Mouse (Mus musculus) left cerebral cortex, postnatal 10 days (tissue): ENCODE data around the gene Cdh7. TPM values are rescaled to one million over a fixed set of nuclear protein-coding genes. Genes with fewer than 3 reads are reported as not detected.
A peak's percentile ranks its signal among the peaks of the same experiment; 100 is the strongest.

Experiments
- DNase-seq, 2 experiments: peaks; one replicate each; pipeline ENCODE4 v3.0.0; 2021 to 2022; ENCODE audit warnings: low spot score in 2 of 2, mixed read lengths in 1 of 2; ENCODE audit errors: extremely low spot score in 1 of 2
- intact Hi-C: fragments of 180-260 bp; cut with DNase I; formaldehyde crosslinking; loops from one replicate; pipeline ENCODE4 v1.15.1; 2025
- total RNA-seq, 2 experiments: library from RNA; stranded (reverse); gene quantifications; 2 replicates each; pipeline ENCODE4 v1.2.3; 2021

The Cdh7 gene
- 10 to 100 TPM; 17.3 to 20.1 TPM for total RNA-seq

DNA sequence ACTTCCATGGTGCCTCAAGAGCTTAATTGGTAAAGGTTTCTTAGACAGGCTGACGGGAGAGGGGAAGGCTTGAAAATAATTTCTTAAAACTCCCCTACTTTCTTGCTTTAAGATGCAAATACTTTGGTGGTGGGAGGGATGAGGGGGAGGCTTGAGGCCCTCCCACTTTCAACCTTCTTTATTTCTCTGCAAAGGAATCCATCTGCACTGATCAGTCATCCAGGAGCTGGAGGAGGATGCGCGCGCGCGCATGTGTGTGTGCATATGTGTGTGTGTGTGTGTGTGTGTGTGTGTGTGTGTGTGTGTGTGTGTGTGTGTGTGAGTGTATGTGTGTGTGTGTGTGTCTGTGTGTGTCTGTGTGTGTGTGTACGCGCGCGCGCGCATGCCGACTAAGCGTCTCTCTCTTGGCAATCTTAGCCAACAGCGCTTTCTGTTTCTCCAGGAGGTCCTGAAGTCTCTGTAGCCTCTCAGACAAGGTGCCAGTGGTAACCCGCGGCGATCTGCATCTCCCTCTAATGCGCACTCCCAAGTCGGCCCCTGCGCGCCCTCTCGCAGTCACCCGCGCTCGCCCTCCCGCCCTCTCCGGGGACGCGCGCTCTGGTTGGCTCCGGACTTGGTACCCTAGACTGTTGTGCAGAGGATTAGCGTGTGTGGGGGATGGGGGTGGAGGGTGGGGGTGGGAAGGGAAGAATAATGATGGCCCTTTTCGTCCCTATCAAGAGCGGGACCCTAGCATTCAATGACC, at the start of gene Cdh7:
Gene Cdh7 (plus strand): TSS at position 368 of the 745 bp plus-strand sequence.
- intact Hi-C loops: no loop called here

DNA sequence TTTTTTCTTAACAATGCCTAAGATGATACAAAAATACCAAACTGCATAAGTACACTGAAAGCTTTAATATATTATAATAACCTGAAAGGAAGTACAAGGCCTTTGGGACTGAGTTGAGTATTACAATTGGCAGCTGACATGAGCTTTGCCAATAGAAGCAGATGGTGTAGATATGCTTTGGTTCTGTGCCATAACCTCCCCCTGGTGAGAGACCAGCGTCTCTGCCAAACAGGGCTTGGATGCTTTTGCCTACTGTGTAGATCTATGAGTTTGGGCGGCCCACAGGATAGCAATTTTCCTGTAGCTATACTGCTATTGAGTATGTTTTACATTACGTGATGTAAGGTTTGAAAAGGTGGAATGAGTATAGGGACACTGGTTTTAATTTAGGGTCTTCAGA, 49.6 kb upstream of the Cdh7 start:
- intact Hi-C loops: no loop called here

More for the DNA sequence above, at the start of gene Cdh7:
- DNase-seq: peak; percentile 27 to 48

DNA sequence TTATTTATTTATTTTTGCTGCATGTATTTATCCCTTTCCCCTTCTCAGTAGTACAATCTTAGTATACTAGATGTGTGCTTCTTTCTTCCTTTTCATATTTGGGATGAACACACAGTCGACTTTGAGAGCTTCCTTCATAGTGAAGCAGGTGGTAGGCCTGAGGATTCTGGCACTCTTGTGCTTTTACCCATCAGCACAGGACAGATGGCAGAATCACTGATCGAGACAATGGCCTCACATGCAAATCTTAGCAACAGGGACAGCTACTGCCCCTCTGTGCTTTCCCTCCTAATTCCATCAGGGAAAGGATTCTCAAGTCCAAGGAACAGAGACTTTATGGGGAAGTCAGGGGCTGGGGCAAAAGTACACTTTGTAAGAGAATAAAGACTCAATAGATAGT, 33.7 kb upstream of the Cdh7 start:
- no peak for DNase-seq
- intact Hi-C loops: no loop called here

More for the DNA sequence above, 49.6 kb upstream of the Cdh7 start:
- no peak for DNase-seq

GRCm38 (mm10) chr1:109971721-109972425, 10.4 kb upstream of the Cdh7 start:
- DNase-seq: no peak

DNA sequence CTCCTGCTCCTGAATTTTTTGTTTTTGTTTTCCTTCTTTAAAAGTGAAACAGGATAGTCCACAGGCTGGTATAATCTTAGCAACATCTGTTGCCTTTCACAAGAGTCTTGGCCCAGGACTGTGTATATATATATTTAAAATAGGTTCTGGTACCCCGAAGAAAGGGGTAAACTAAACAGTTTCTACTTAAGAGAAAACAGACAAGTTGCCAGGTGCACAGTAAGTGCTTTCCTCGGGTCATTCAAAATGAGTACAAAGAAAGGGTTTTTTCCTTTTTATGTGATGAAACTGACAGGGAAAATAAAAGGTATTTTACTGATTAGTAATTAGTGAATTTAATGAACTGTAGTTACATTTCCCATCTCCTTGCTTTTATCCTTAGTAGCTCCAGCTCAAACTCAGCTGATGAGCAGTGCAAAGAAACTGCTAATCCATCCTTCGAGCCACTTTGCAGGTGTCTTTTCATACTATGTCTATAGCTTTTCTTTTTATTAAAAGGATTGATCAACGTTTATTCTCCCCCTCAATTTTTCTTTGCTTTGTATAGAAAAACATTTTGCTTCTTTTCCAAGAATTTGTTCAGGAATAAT, 9.7 kb upstream of the Cdh7 start:
- intact Hi-C loops: no loop called here
- no peak for DNase-seq

More at GRCm38 (mm10) chr1:109971721-109972425, 10.4 kb upstream of the Cdh7 start:
- intact Hi-C loops: no loop called here

DNA sequence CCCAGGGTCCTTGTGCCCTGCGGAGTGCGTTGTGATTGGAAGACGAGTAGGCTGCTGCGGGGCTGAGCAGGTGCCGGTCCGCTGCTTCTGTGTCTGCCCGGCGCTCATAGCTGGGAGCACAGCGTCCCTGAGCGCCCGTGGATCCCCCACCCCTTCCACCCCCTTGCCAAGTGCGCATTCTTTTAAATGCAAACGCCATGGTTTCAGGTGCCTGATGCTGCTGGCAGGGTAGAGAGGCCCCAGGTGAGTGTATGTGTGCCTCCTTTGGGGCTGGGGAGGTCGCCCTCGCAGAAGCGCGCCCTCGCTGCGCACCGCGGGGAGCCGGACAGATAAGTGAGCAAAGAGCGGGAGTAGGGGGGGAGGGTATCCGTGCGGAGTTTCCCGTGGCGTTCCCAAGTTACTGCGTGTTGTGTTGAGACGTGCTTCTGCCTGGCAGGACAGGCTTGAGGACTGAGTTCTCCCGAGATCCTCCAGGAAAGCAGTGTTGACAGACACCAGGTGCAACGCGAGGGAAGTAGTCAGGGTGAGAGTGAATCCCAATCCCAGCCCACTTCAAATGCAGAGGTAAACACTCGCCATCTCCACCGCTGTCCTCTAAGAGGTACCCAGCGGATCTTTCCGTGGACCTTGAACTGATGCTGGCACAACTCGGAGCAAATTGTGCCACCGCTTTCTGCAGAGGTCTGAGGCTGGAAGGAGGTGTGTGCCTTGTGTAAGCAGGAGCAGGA, 742 bp downstream of the Cdh7 start:
- DNase-seq: peak; percentile 9 to 43
- intact Hi-C loops: no loop called here

DNA sequence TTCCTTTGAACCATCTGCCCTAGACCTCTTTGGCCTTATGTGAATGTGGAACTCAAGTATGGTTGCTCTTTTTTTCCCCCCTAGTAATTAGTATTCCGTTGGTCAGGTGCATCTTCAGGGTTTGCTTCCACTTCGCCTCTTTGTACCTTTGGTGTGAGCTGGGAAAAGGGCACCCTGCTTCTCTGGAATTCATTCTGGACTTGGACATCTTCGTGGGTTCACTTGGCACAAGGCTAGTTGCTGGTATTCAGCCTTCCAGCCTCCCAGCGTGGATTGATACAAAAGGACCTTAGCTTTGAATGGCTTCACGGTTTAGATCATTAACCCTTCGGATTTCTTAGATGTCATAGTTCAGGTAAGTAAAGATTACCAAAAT, 1.3 kb downstream of the Cdh7 start:
- intact Hi-C loops: no loop called here
- no peak for DNase-seq

DNA sequence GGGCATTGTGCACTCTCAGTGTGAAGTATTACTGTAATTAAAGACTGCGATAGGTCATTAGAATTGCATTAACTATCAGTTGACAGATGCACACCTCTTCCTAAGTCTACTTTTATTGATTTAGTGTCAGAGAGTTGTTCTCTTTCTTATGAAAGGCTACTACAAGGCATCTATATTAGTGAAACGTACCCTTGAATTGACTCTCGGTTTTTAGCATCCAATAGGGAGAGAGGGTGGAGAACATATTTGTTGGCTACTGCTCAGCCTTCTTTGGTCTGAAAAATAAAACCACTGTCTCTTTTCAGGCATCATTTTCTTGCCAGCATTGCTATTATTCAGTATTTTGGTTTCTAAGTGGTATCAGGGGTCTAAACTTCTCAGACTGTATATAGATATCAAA, 2.5 kb downstream of the Cdh7 start:
- intact Hi-C loops: no loop called here
- DNase-seq: no peak

- intact Hi-C loops: no loop called here
- peak; percentile 18 to 39 for DNase-seq
Measured at GRCm38 (mm10) chr1:109985468-109985867, 3.2 kb downstream of the Cdh7 start.

DNA sequence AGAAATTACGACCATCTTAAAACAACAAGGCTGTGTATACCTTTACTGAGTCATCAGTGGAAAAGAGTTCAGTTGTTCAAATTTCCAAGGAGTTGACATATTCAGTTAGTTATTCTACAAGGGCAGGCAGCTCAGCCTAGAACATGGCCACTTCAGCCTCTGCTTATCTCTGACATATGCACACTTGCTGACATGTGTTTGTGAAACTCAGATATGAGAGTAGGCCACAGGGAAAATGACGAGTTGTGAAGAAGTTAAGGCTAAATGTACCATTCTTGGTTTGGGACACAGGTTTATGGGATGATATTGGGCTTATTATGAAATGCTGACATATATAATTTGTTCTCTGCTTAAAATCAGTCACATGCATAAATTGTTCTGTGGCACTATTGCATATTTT, 7.3 kb downstream of the Cdh7 start:
- DNase-seq: no peak
- intact Hi-C loops: no loop called here

DNA sequence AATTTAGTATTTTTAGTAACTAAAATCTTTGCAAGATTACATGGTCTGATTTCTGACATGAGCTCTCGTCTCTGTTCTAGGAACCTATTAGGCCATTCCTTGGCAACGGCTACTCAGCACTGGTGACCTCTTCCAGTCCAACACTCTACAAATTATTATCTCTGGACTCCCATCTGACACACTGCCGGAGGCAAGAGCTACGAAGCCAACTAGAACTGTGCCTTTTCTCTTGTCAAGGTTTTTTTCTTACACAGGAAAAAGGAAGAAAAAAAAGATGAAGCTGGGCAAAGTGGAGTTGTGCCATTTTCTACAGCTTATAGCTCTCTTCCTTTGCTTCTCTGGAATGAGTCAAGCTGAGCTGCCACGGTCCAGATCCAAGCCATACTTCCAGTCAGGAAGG, 11.7 kb downstream of the Cdh7 start:
- intact Hi-C loops: no loop called here
- DNase-seq: no peak

- DNase-seq: no peak
- intact Hi-C loops: no loop called here
Measured at GRCm38 (mm10) chr1:110004451-110004850, 22.2 kb downstream of the Cdh7 start.

DNA sequence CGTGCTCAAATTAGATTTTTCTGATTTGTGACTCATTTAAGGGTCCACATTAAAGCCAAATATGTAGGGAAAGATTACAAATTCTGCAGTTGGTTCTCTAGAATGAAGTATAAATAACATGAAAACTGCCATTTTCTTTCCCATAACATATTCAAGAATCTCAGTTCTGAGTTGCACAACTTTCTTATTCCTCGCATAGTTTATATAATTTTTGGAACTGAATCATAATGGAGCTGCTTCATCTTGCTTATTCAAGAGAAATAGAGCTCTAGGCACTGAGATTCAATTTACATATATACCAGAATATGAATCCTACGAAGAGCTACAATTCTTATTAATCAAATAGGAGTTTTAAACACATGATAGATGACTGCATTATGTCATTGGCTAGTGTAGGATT, 22.8 kb downstream of the Cdh7 start:
- intact Hi-C loops: no loop called here
- DNase-seq: no peak

DNA sequence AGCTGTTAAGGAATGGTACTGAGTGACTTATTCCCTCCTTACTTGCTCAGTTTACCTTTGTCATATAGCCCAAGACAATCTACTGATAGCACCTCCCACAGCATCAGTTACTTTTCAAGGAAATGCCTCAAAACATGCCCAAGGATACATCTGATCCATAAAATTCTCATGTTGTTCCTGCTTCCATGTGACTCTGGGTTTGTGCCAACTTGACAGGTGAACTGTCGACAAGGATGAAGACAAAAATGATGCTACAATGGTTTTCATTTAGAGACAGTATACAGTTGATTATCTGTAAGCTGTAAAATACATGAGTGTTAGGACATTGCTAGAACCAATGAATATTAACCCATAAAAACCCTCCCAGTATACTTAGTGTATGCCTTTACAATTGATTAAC, 29.9 kb downstream of the Cdh7 start:
- DNase-seq: no peak
- intact Hi-C loops: no loop called here

GRCm38 (mm10) chr1:110056317-110056716, 74.1 kb downstream of the Cdh7 start:
- DNase-seq: no peak
- intact Hi-C loops: no loop called here

- DNase-seq: peak in 1 of 2 experiments; percentile 4
- intact Hi-C loops: no loop called here
Measured at GRCm38 (mm10) chr1:110067405-110067804, 85.2 kb downstream of the Cdh7 start.

- DNase-seq: no peak
- intact Hi-C loops: no loop called here
Measured at GRCm38 (mm10) chr1:110078471-110078870, 96.2 kb downstream of the Cdh7 start.

DNA sequence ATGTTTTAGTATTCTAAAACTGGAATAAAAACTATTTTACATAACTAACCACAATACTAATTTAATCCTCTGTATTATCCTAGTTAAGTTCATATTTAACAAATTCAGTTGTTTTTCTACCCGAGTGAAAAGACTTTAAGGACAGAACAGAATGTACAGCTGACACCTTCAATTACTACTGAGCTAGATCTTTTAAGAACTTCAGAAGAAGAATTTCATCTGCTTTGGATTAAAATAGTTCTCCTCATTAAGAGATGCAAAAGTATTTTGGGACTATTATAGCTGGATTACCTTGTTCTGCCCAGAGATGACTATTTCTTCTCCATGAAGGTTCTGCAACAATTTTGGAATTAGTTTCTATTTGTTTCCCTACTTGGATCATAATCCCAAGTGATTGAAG, 135.8 kb downstream of the Cdh7 start:
- no peak for DNase-seq
- intact Hi-C loops: no loop called here

DNA sequence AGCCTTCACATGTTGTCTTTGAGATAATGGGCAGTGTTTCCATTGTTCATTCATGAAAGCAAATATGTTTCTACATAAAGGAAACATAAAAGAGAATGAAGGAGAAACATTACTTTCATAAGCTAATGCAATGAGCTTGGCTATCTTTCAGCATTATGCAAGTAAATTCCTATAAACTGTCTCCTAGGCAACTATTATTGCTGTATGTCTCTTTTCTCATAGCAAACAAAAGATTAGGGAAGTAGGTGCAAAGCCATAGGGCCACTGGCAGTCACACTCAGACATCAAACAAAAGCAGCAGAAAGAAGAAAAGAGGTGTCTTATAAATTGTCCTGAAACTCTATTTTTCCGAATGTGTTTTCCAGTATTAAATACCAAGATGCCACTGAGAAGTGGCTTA, 136.6 kb downstream of the Cdh7 start:
- DNase-seq: no peak
- intact Hi-C loops: no loop called here
